Mouse (Mus musculus) c-Kit-positive CD71-negative TER-119-negative erythroid progenitor cells, embryonic 14.5 days (primary cell): ENCODE measurements around the gene A830031A19Rik.

ENCODE experiments used
- DNase-seq: peaks from one replicate; pipeline ENCODE4 v3.0.0-alpha.2; 2013; ENCODE audit warnings: low read depth

Gene A830031A19Rik

GRCm38 (mm10) chr11:24074634-24075104 lies at the start of gene A830031A19Rik:
Gene A830031A19Rik, minus strand, starts transcription at chr11:24075054.
- DNase-seq: no peak

- DNase-seq: no peak
These were observed 49.1 kb upstream of the A830031A19Rik start for GRCm38 (mm10) chr11:24123991-24124390.

GRCm38 (mm10) chr11:24122899-24123298 lies 48.0 kb upstream of the A830031A19Rik start:
- DNase-seq: no peak

- no peak for DNase-seq
These were observed 46.3 kb upstream of the A830031A19Rik start for GRCm38 (mm10) chr11:24121136-24121535.

GRCm38 (mm10) chr11:24116582-24117318 lies 41.9 kb upstream of the A830031A19Rik start:
- DNase-seq: no peak

- no peak for DNase-seq
These were observed 41.2 kb upstream of the A830031A19Rik start for GRCm38 (mm10) chr11:24116041-24116440.

GRCm38 (mm10) chr11:24115017-24115752 lies 40.3 kb upstream of the A830031A19Rik start:
- no peak for DNase-seq

GRCm38 (mm10) chr11:24111720-24112119 lies 36.9 kb upstream of the A830031A19Rik start:
- no peak for DNase-seq

- DNase-seq: no peak
These were observed 35.3 kb upstream of the A830031A19Rik start for GRCm38 (mm10) chr11:24110113-24110512.

- no peak for DNase-seq
These were observed 34.5 kb upstream of the A830031A19Rik start for GRCm38 (mm10) chr11:24109388-24109787.

- DNase-seq: no peak
These were observed 34.1 kb upstream of the A830031A19Rik start for GRCm38 (mm10) chr11:24108974-24109373.

- DNase-seq: no peak
These were observed 32.6 kb upstream of the A830031A19Rik start for GRCm38 (mm10) chr11:24107414-24107813.

GRCm38 (mm10) chr11:24103128-24103742 lies 28.4 kb upstream of the A830031A19Rik start:
- no peak for DNase-seq

- no peak for DNase-seq
These were observed 27.5 kb upstream of the A830031A19Rik start for GRCm38 (mm10) chr11:24102372-24102771.

GRCm38 (mm10) chr11:24101625-24102024 lies 26.8 kb upstream of the A830031A19Rik start:
- no peak for DNase-seq

GRCm38 (mm10) chr11:24100449-24101070 lies 25.7 kb upstream of the A830031A19Rik start:
- no peak for DNase-seq

- no peak for DNase-seq
These were observed 25.0 kb upstream of the A830031A19Rik start for GRCm38 (mm10) chr11:24099886-24100293.

GRCm38 (mm10) chr11:24099215-24099614 lies 24.4 kb upstream of the A830031A19Rik start:
- DNase-seq: no peak

- DNase-seq: no peak
These were observed 23.8 kb upstream of the A830031A19Rik start for GRCm38 (mm10) chr11:24098662-24099061.

- no peak for DNase-seq
These were observed 23.2 kb upstream of the A830031A19Rik start for GRCm38 (mm10) chr11:24098069-24098468.

GRCm38 (mm10) chr11:24097026-24097425 lies 22.2 kb upstream of the A830031A19Rik start:
- no peak for DNase-seq

- DNase-seq: no peak
These were observed 21.6 kb upstream of the A830031A19Rik start for GRCm38 (mm10) chr11:24096483-24096882.
